Mouse (Mus musculus): ENCODE measurements around the gene Nos3.

GRCm38 (mm10) chr5:24428596-24428995 lies 64.0 kb downstream of the Nos3 start:
- TF ChIP-seq CTCF (conservative IDR thresholded peaks at IDR 0.05 in 1 of 2, IDR thresholded peaks at IDR 0.05 in 1 of 2; ENCODE audit: low read depth in 2 of 2, low read length in 2 of 2) (no peak), POLR2A (IDR thresholded peaks at IDR 0.05; ENCODE audit: low read depth, low read length) (no peak), POLR2AphosphoS2 (IDR thresholded peaks at IDR 0.05; ENCODE audit: low read depth, low read length) (no peak), HCFC1 (IDR thresholded peaks at IDR 0.05; ENCODE audit: low read depth, low read length) (no peak), PAX5 (IDR thresholded peaks at IDR 0.05; ENCODE audit: low read length) (no peak), SMC3 (IDR thresholded peaks at IDR 0.05; ENCODE audit: low read depth, low read length) (no peak), CHD2 (IDR thresholded peaks at IDR 0.05; ENCODE audit: low read length) (no peak), MYC (IDR thresholded peaks at IDR 0.05; ENCODE audit: low read depth, low read length) (no peak), ELF1 (IDR thresholded peaks at IDR 0.05; ENCODE audit: low read depth, low read length) (no peak), NRF1 (IDR thresholded peaks at IDR 0.05; ENCODE audit: low read depth, low read length) (no peak)

Measured in CH12.LX (cell line).